Mouse (Mus musculus) hindbrain, postnatal 0 days (tissue): Measurements from ENCODE around the gene Mbd4. TPM values are rescaled to one million over a fixed set of nuclear protein-coding genes. Genes with fewer than 3 reads are reported as not detected.

Source experiments
- ATAC-seq: fragments of 200-750 bp; cut with Nextera tagmentation; 2 replicates; pipeline ENCODE4 v1.8.0; 2017; ENCODE audit warnings: mild to moderate bottlenecking, moderate TSS enrichment, moderate library complexity
- DNase-seq: peaks from one replicate; pipeline ENCODE4 v3.0.0-alpha.2; 2015; ENCODE audit warnings: low spot score
- H3K27ac ChIP-seq: fragments of 300-500 bp; sonication (generic); 2 replicates; pipeline ENCODE4 v1.5.1; 2014; ENCODE audit warnings: mild to moderate bottlenecking
- H3K27me3 ChIP-seq: fragments of 300-500 bp; sonication (generic); 2 replicates; pipeline ENCODE4 v1.6.1; 2014; ENCODE audit warnings: low read length, mixed read lengths; ENCODE audit not compliant: insufficient read depth
- H3K36me3 ChIP-seq: fragments of 300-500 bp; sonication (generic); 2 replicates; pipeline ENCODE4 v1.6.1; 2014; ENCODE audit warnings: low read length, mixed read lengths; ENCODE audit not compliant: insufficient read depth
- H3K4me1 ChIP-seq: fragments of 300-500 bp; sonication (generic); 2 replicates; pipeline ENCODE4 v1.6.1; 2014; ENCODE audit warnings: antibody characterized with exemption, low read length, mixed read lengths; ENCODE audit not compliant: insufficient read depth
- H3K4me2 ChIP-seq: fragments of 300-500 bp; sonication (generic); 2 replicates; pipeline ENCODE4 v1.6.1; 2014; ENCODE audit warnings: low read depth, mild to moderate bottlenecking, low read length, moderate library complexity, mixed read lengths
- H3K4me3 ChIP-seq: fragments of 300-500 bp; sonication (generic); 2 replicates; pipeline ENCODE4 v1.5.1; 2014; ENCODE audit warnings: low read length
- H3K9ac ChIP-seq: fragments of 300-500 bp; sonication (generic); replicated peaks from 2 replicates; pipeline ENCODE4 v1.6.1; 2014; ENCODE audit warnings: mild to moderate bottlenecking, low read length, moderate library complexity, mixed read lengths
- H3K9me3 ChIP-seq: fragments of 300-500 bp; sonication (generic); 2 replicates; pipeline ENCODE4 v1.6.1; 2016; ENCODE audit warnings: low read length, mixed read lengths
- CTCF ChIP-seq: IDR thresholded peaks from 2 replicates; pipeline ENCODE4 v1.5.1; 2016; ENCODE audit warnings: antibody characterized with exemption, control low read depth, low read depth
- WGBS: fragments of 180-500 bp; shearing (Covaris S2); extraction: QIAGEN DNeasy Blood & Tissue Kit; methylation state at CpG from one replicate; pipeline ENCODE4 v1.1.7; 2014; 5-methylcytosine and 5-hydroxymethylcytosine counted together
- polyA plus RNA-seq: library from polyadenylated mRNA; unstranded; fragments of >200 nt; fragmentation: Nextera tagmentation; extraction: Ambion mirVana; gene quantifications from 2 replicates; pipeline ENCODE4 v1.2.1, GENCODE M21; 2015
- total RNA-seq: library from RNA; depleted of rRNA; stranded (reverse); fragments of >200 nt; gene quantifications from 2 replicates; pipeline ENCODE4 v1.2.3, GENCODE M21; 2014

Mbd4 gene
- total and polyA plus RNA-seq, 2 experiments from 2014 or later = 2.9 to 5.6 TPM

GRCm38 (mm10) chr6:115818129-115818528 lies 35.0 kb downstream of the Mbd4 start:
- ATAC-seq (no peak), DNase-seq (no peak)
- H3K4me3 ChIP-seq = no peak overlapping the region
- WGBS = 53% methylated on average over 2 of the region's 2 CpGs
- no peak overlapping the region for H3K27ac ChIP-seq
- H3K27me3 ChIP-seq = no peaks in the 10 kb centered on the region
- no peak for TF ChIP-seq CTCF
- no peak overlapping the region for H3K4me2 ChIP-seq
- H3K9ac ChIP-seq = no peak overlapping the region
- no peaks in the 10 kb centered on the region for H3K4me1 ChIP-seq
- H3K9me3 ChIP-seq = no peaks in the 10 kb centered on the region
- no peaks in the 10 kb centered on the region for H3K36me3 ChIP-seq

GRCm38 (mm10) chr6:115815041-115815440 lies 38.1 kb downstream of the Mbd4 start:
- no peaks in the 10 kb centered on the region for H3K9me3 ChIP-seq
- H3K27ac ChIP-seq = no peak overlapping the region
- no peak overlapping the region for H3K9ac ChIP-seq
- no peaks in the 10 kb centered on the region for H3K27me3 ChIP-seq
- H3K36me3 ChIP-seq = no peaks in the 10 kb centered on the region
- DNase-seq (no peak), ATAC-seq (no peak)
- H3K4me3 ChIP-seq = no peak overlapping the region
- H3K4me1 ChIP-seq = no peaks in the 10 kb centered on the region
- TF ChIP-seq CTCF = no peak
- no peak overlapping the region for H3K4me2 ChIP-seq
- 73% methylated on average over 4 of the region's 4 CpGs for WGBS

GRCm38 (mm10) chr6:115814104-115814503 lies 39.1 kb downstream of the Mbd4 start:
- peak; percentile 74 for TF ChIP-seq CTCF
- Histone ChIP-seq H3K9ac (no peak overlapping the region), H3K4me3 (no peak overlapping the region), H3K4me2 (no peak overlapping the region), H3K36me3 (no peaks in the 10 kb centered on the region), H3K9me3 (no peaks in the 10 kb centered on the region), H3K4me1 (no peaks in the 10 kb centered on the region), H3K27me3 (no peaks in the 10 kb centered on the region), H3K27ac (no peak overlapping the region)
- DNase-seq = peak; percentile 74
- ATAC-seq = peak; percentile 41; the same call in 1 of the 2 replicates
- 31% methylated on average over 4 of the region's 4 CpGs for WGBS

GRCm38 (mm10) chr6:115811606-115812005 lies 41.6 kb downstream of the Mbd4 start:
- Histone ChIP-seq H3K4me2 (no peak overlapping the region), H3K4me3 (no peak overlapping the region), H3K9ac (no peak overlapping the region), H3K9me3 (no peaks in the 10 kb centered on the region), H3K36me3 (0 out of 2 replicates have a peak, but pooled peaks cover 5% of the 10 kb centered on the region), H3K4me1 (peaks cover 6% of the 10 kb centered on the region), H3K27me3 (no peaks in the 10 kb centered on the region), H3K27ac (no peak overlapping the region)
- no peak for TF ChIP-seq CTCF
- ATAC-seq (no peak), DNase-seq (no peak)
- WGBS = 72% methylated on average over 8 of the region's 8 CpGs

GRCm38 (mm10) chr6:115808488-115809231 lies 44.5 kb downstream of the Mbd4 start, which contains the start of gene Rpl32:
Gene Rpl32, minus strand, starts transcription at chr6:115808747.
- no peaks in the 10 kb centered on the region for H3K9me3 ChIP-seq
- H3K27me3 ChIP-seq = no peaks in the 10 kb centered on the region
- under 1% methylated on average over 47 of the region's 47 CpGs for WGBS
- peaks cover 6% of the 10 kb centered on the region for H3K4me1 ChIP-seq
- ATAC-seq = peak; percentile 90
- peaks cover 27% of the 10 kb centered on the region for H3K36me3 ChIP-seq
- peak within 1 kb of the TSS; percentile 96 for H3K9ac ChIP-seq
- peak within 1 kb of the TSS; percentile 99 for H3K27ac ChIP-seq
- peak within 1 kb of the TSS; percentile 74 for H3K4me2 ChIP-seq
- H3K4me3 ChIP-seq = peak within 1 kb of the TSS; percentile 92
- peak; percentile 94 for DNase-seq
- TF ChIP-seq CTCF = peak; percentile 69

GRCm38 (mm10) chr6:115808196-115808487 lies 45.0 kb downstream of the Mbd4 start:
- H3K4me2 ChIP-seq = peak overlapping the region; percentile 74
- H3K9me3 ChIP-seq = no peaks in the 10 kb centered on the region
- ATAC-seq = peak; percentile 31; the same call in 1 of the 2 replicates

More at GRCm38 (mm10) chr6:115808196-115808487, 45.0 kb downstream of the Mbd4 start:
- under 1% methylated on average over 22 of the region's 22 CpGs for WGBS
- no peak for TF ChIP-seq CTCF
- peak overlapping the region; percentile 92 for H3K4me3 ChIP-seq
- H3K27ac ChIP-seq = peak overlapping the region; percentile 99
- no peak for DNase-seq
- H3K4me1 ChIP-seq = peaks cover 6% of the 10 kb centered on the region
- peaks cover 29% of the 10 kb centered on the region for H3K36me3 ChIP-seq
- H3K27me3 ChIP-seq = no peaks in the 10 kb centered on the region
- H3K9ac ChIP-seq = peak overlapping the region; percentile 96
